Mouse (Mus musculus): ENCODE measurements around the gene Gm20388.

DNA sequence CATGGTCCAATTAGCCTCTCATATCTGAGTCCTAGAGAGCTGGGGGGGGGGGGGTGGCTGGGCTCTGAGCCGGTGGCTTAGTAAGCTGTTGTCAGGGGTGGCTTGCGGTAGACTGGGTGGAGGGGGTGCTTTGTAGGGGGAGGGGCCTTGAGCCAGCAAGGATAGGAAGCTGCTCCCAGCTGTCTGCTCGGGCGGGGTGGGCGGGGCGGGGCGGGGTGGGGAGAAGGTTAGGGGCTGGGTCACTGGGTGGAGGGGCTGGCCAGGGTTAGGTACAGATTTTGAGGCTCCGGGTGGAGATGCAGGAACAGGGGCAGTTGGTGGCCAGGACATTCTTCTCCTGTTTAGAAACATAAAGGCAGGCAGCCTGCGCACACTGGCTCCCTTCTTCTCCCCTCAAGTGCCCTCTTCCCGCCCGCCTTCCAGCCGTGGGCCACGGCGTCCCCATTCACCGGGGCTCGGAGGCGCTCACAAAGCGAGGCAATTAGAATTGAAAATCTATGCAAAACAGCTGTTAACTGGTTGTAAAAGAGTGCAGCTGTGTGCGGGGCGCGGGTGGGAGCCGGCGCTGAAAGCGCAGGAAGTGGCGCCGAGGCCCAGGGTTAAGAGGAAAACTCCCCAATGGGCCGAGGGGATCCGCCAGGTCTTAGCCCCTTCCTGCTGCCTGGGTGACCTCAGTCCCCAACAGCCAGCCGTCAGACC is 622.0 kb downstream of the Gm20388 start:
- TF ChIP-seq CTCF (IDR thresholded peaks at IDR 0.05; ENCODE audit: low read depth, low read length) (no peak), POLR2A (IDR thresholded peaks at IDR 0.05; ENCODE audit: insufficient read depth, low read length) (no peak)

Data from ES-Bruce4 (cell line).